Mouse (Mus musculus): ENCODE measurements around the gene Nos3.

Gene Nos3

GRCm38 (mm10) chr5:24426556-24427284 lies 62.1 kb downstream of the Nos3 start:
- no peak for DNase-seq (ENCODE audit: low spot score)

- no peak for DNase-seq (ENCODE audit: low spot score)
Observed at GRCm38 (mm10) chr5:24427285-24427633, 62.6 kb downstream of the Nos3 start.

- no peak for DNase-seq (ENCODE audit: low spot score)
Observed at GRCm38 (mm10) chr5:24427981-24428402, 63.4 kb downstream of the Nos3 start.

- no peak for DNase-seq (ENCODE audit: low spot score)
Observed at GRCm38 (mm10) chr5:24428596-24428995, 64.0 kb downstream of the Nos3 start.

GRCm38 (mm10) chr5:24433993-24434392 lies 69.4 kb downstream of the Nos3 start:
- DNase-seq (ENCODE audit: low spot score) = no peak
